Mouse (Mus musculus): Measurements from ENCODE around the gene Dbil5.

DNA sequence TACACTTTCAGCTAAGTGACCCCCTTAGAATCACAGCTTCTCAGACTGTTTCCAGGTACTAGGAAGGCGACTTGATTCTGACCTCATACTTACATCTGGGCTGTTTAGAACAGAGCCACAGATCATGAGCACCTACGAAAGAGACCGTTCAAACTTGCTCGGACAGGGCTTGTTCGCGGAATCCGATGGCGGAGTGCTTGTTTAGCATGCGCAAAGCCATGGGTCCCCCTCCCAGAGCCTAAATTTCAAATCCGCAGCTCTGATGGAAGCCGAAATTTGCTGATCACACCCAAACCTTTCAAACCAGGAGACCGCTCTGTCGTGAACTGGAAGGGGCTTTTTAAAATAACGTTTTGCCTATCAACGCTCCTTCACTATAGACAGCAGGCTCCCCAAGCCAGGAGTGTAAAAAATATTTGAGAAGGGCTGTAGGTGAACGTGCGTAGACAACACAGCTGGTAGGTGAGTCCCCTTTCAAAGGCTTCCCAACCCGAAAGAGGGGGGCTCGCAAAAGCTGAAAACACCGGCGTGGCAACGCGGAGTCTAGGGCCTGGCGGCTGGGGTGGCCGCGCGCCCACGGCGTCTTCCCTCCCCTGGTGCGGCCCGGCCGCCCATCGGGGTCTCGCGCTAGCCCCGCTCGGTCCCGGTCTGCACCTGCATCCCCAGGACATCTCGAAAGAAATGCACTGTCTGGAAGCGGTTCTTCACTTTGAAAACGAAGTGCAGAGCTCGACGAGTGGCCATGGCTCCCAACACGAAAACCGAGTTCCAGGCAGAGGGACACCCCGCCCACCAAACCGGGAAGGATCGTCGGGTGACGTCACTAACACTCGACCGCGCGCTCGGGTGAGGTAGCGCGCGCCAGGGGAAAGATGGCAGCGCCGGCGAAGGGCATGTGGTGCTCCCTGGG lies 25.7 kb downstream of the Dbil5 start, which contains the start of the genes Mrm3 and Glod4:
- no peak for TF ChIP-seq CTCF (IDR thresholded peaks at IDR 0.05; ENCODE audit: extremely low read depth, insufficient read depth, insufficient read length, insufficient replicate concordance)
- TF ChIP-seq POLR2A (IDR thresholded peaks at IDR 0.05; ENCODE audit: low read depth, low read length), result peak; percentile 15; the same call in 1 of the 2 replicates
